Mouse (Mus musculus) thymus, adult 2 months (tissue): ENCODE measurements around the gene Gm49366. TPM values are rescaled to one million over a fixed set of nuclear protein-coding genes. Genes with fewer than 3 reads are reported as not detected.
"Not testable (repeated sequence)": the region's sequence is repeated elsewhere in the genome, so short reads cannot be mapped to it uniquely, and the experiment has no call there.

ENCODE experiments used
- DNase-seq: peaks from one replicate; pipeline ENCODE4 v3.0.0; 2021
- H3K27ac ChIP-seq: fragments of 200-500 bp; 2 replicates; pipeline ENCODE4 v1.5.1; 2012; ENCODE audit warnings: low read length, control low read depth; ENCODE audit not compliant: control insufficient read depth, insufficient read depth
- H3K27me3 ChIP-seq: fragments of 200-500 bp; 2 replicates; pipeline ENCODE4 v1.6.1; 2012; ENCODE audit warnings: mild to moderate bottlenecking, low read length, moderate library complexity, mixed read lengths; ENCODE audit not compliant: control insufficient read depth, insufficient read depth
- H3K36me3 ChIP-seq: fragments of 200-500 bp; 2 replicates; pipeline ENCODE4 v1.6.1; 2012; ENCODE audit warnings: mild to moderate bottlenecking, low read length, moderate library complexity; ENCODE audit not compliant: control insufficient read depth, insufficient read depth
- H3K4me1 ChIP-seq: fragments of 200-500 bp; replicated peaks from 2 replicates; pipeline ENCODE4 v1.6.1; 2012; ENCODE audit warnings: low read length; ENCODE audit not compliant: control insufficient read depth, insufficient read depth
- H3K4me3 ChIP-seq: fragments of 200-500 bp; 2 replicates; pipeline ENCODE4 v1.5.1; 2012; ENCODE audit warnings: mild to moderate bottlenecking, low read length, control low read depth, moderate library complexity; ENCODE audit not compliant: control insufficient read depth, insufficient read depth
- CTCF ChIP-seq: fragments of 200-500 bp; IDR thresholded peaks from 2 replicates; pipeline ENCODE4 v1.5.1; 2012; ENCODE audit warnings: mild to moderate bottlenecking, control low read depth, low read length, moderate library complexity, borderline replicate concordance; ENCODE audit not compliant: control insufficient read depth, poor library complexity, insufficient read depth; ENCODE audit errors: extremely low read depth
- POLR2A ChIP-seq: fragments of 200-500 bp; IDR thresholded peaks from 2 replicates; pipeline ENCODE4 v1.6.1; 2012; ENCODE audit warnings: mild to moderate bottlenecking, low read length, control low read depth, moderate library complexity; ENCODE audit not compliant: control insufficient read depth, poor library complexity, insufficient read depth; ENCODE audit errors: extremely low read depth
- WGBS: fragments of 180-500 bp; shearing (Covaris S2); methylation state at CpG from one replicate; pipeline ENCODE4 v1.1.7; 2018; 5-methylcytosine and 5-hydroxymethylcytosine counted together
- polyA plus RNA-seq: library from polyadenylated mRNA; depleted of rRNA; stranded (reverse); fragments of >200 nt; gene quantifications from 2 replicates; pipeline ENCODE4 v1.2.3, GENCODE M21; 2012; rRNA removed

Gm49366 gene
- polyA plus RNA-seq: not detected in 2 replicates

GRCm38 (mm10) chr12:84038691-84039111, at the start of gene Gm49366:
Gm49366 (plus strand) TSS chr12:84038935.
- not testable (repeated sequence) for H3K27me3 ChIP-seq, H3K4me1 ChIP-seq, H3K27ac ChIP-seq, H3K36me3 ChIP-seq
- 37% methylated on average over 39 of the region's 39 CpGs for WGBS
- peak within 1 kb of the TSS; percentile 44 for H3K4me3 ChIP-seq
- DNase-seq: peak; percentile 3

GRCm38 (mm10) chr12:83989378-83989777, 49.4 kb upstream of the Gm49366 start:
- no peak for TF ChIP-seq CTCF
- no peak for TF ChIP-seq POLR2A
- DNase-seq: no peak
- Histone ChIP-seq H3K27ac (no peak overlapping the region), H3K27me3 (no peaks in the 10 kb centered on the region), H3K4me1 (no peaks in the 10 kb centered on the region; the same call in 1 of the 2 replicates), H3K4me3 (no peak overlapping the region), H3K36me3 (no peaks in the 10 kb centered on the region)
- WGBS: 98% methylated on average over 4 of the region's 4 CpGs

- Histone ChIP-seq H3K4me1 (no peaks in the 10 kb centered on the region), H3K36me3 (no peaks in the 10 kb centered on the region), H3K27me3 (no peaks in the 10 kb centered on the region), H3K27ac (no peak overlapping the region), H3K4me3 (no peak overlapping the region)
- TF ChIP-seq CTCF (no peak), POLR2A (no peak)
- DNase-seq: no peak
- 41% methylated on average over 2 of the region's 2 CpGs for WGBS
Measured at GRCm38 (mm10) chr12:83997221-83997620, 41.5 kb upstream of the Gm49366 start.

- DNase-seq: no peak
- 86% methylated on average over 11 of the region's 11 CpGs for WGBS
- TF ChIP-seq CTCF: no peak
Measured at GRCm38 (mm10) chr12:83998341-83999107, 40.2 kb upstream of the Gm49366 start.

DNA sequence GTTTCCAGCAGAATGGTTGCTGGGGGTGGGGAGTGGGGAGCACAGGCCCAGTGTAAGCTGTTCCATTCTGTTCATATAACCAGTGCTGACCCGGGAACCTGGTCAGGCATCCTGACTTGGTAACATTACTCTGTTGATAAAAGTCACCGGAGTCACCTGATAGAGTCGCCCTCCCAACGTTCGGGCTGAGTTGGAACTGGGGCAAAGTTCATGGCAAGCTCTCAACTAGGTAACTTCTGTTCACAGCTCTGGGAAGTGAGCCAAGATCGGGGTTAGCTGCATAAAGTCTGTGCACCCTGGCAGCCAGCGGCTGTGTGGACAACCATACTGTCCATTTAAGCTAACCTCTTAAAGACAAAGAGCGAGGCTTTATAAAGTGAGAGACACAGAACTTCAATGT, 39.5 kb upstream of the Gm49366 start:
- 33% methylated on average over 8 of the region's 8 CpGs for WGBS
- H3K36me3 ChIP-seq, H3K4me3 ChIP-seq, H3K27me3 ChIP-seq, H3K4me1 ChIP-seq, DNase-seq, H3K27ac ChIP-seq: not testable (repeated sequence)

More at GRCm38 (mm10) chr12:83998341-83999107, 40.2 kb upstream of the Gm49366 start:
- no peaks in the 10 kb centered on the region for H3K4me1 ChIP-seq
- no peak overlapping the region for H3K27ac ChIP-seq
- no peaks in the 10 kb centered on the region for H3K27me3 ChIP-seq
- H3K36me3 ChIP-seq: no peaks in the 10 kb centered on the region
- H3K4me3 ChIP-seq: no peak overlapping the region

GRCm38 (mm10) chr12:84000418-84000817, 38.3 kb upstream of the Gm49366 start:
- no peaks in the 10 kb centered on the region for H3K4me1 ChIP-seq
- TF ChIP-seq CTCF (no peak), POLR2A (no peak)
- WGBS: 88% methylated on average over 3 of the region's 3 CpGs
- H3K4me3 ChIP-seq: no peak overlapping the region
- DNase-seq: no peak
- H3K27ac ChIP-seq: no peak overlapping the region
- H3K36me3 ChIP-seq: no peaks in the 10 kb centered on the region
- H3K27me3 ChIP-seq: no peaks in the 10 kb centered on the region

- no peak overlapping the region for H3K4me3 ChIP-seq
- no peak for TF ChIP-seq POLR2A
- no peaks in the 10 kb centered on the region for H3K4me1 ChIP-seq
- H3K27me3 ChIP-seq: no peaks in the 10 kb centered on the region
- DNase-seq: no peak
- WGBS: 79% methylated on average over 1 of the region's 1 CpGs
- H3K27ac ChIP-seq: no peak overlapping the region
- no peaks in the 10 kb centered on the region for H3K36me3 ChIP-seq
Measured at GRCm38 (mm10) chr12:84003866-84004265, 34.9 kb upstream of the Gm49366 start.
